Mouse (Mus musculus): Measurements from ENCODE around the gene Hk3.
A peak's percentile ranks its signal among the peaks of the same experiment; 100 is the strongest.

GRCm38 (mm10) chr13:55011981-55012478, 9.2 kb downstream of the Hk3 start:
- TF ChIP-seq CTCF (conservative IDR thresholded peaks at IDR 0.05; ENCODE audit: low read length) (0 out of 2 replicates have a peak, but pooled peaks have one; percentile 13), NANOG (IDR thresholded peaks at IDR 0.05; ENCODE audit: borderline replicate concordance, low read length) (no peak), POU5F1 (IDR thresholded peaks at IDR 0.05; ENCODE audit: borderline replicate concordance, low read length) (no peak)
